Mouse (Mus musculus) cerebellum, adult 18-20 months (tissue): Measurements from ENCODE around the gene Tmem120b.

ENCODE experiments used
- DNase-seq, 2 experiments: peaks; one replicate each; pipeline ENCODE4 v3.0.0; 2021

Tmem120b gene

DNA sequence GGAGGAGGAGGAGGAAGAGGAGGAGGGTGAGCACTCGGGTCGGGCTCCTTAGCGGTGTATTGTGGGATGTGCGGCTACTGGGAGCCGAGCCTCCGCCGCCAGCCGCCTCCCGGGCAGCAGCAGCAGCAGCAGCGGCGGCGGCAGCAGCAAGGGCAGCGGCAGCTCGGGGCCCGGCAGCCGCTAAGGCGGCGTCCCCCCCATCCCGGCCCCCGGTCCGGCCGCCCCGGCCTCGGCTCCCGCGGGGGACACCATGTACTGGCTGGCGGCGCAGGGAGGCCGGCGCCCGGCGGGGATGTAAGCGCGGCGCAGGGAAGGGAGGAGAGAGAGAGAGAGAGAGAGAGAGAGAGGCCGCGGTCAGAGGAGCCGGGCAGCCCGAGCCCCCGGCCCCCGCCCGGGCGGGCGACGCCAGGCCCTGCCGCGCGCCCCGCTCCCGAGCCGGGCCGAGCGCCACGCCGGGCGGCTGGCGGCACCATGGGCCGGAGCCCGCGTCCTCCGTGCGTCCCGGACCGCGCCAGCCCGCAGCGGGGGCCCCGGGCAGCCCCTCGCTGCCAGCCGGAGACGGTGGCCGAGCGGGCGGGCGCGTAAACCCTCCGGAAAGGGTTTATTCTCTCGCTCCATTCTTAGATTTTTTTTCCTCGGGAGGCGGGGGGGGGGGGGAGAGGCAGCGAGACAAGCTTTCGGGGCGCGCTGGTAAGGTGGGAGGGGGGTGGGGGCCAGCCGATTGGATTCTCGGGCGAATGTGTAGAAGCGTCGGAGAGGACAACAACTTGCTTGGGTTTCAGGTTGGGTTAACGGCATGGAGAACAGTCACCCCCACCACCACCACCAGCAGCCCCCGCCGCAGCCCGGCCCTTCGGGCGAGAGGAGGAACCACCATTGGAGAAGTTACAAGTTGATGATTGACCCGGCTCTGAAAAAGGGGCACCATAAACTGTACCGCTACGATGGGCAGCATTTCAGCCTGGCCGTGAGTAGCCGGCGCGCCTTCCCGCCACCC lies 74.2 kb downstream of the Tmem120b start, which contains the start of gene Setd1b:
TSS of gene Setd1b (plus strand) at position 33 of the 997 bp plus-strand sequence.
- peak; percentile 71 to 73 for DNase-seq

DNA sequence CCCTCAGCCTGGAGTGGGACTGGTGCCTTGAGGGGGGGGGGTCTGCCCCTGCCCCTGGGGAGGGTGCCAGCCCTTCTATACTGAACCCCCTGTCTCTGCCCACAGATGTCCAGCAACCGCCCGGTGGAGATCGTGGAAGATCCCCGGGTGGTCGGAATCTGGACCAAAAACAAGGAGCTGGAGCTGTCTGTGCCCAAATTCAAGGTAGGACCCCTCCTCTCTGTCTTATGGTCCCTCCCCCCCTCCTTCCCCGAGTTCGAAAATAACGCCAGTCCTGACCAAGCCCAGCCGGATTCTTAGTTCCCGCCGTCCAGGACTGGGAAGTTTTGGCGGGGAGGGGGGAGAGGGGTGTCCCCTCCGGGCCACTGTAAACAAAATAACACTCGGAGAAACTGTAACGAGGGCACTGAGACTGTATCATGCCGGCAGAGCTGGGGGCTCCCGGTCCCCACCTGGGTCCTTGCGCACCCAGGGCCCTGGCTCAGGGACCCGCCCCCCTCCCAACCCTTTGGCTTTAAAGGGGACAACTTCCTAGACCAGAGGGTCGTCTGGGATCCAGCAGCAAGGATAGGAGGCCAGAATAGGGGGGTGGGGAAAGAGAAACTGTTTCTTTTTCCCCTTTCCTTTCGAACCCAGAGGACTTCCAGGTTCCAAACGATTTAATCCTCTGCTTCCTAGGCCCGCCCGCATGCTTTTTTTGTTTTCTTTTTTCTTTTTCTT lies 75.2 kb downstream of the Tmem120b start:
- DNase-seq, result peak; percentile 41 to 54

DNA sequence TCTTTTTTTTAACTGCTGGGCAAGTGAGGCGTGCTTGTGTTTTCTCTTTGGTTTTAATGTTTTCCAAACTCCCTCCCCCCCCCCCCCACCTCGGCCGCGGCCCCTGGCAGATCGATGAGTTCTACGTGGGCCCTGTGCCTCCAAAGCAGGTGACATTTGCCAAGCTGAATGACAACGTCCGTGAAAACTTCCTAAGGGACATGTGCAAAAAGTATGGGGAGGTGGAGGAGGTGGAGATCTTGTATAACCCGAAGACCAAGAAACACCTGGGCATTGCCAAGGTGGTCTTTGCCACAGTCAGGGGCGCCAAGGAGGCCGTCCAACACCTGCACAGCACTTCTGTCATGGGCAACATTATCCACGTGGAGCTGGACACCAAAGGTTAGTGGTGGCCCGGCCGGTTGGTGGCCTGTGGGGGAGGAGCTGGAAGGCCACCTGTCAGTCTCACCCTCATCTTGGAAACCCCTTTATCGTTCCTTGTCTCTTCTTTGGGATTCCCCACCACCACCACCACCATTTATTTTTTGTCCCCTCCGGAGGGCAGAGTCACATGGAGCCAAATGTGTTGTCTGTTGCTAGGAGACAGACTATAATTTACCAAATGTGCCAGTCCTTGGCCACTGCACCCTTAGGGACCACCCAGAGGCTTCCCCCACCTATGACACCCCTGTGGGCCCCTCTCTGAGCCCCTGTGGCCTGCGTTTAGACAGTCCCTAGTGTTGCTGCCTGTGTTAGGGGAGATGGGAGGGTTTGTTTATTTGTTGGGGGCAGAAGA lies 75.9 kb downstream of the Tmem120b start:
- DNase-seq, result peak; percentile 21 to 35

DNA sequence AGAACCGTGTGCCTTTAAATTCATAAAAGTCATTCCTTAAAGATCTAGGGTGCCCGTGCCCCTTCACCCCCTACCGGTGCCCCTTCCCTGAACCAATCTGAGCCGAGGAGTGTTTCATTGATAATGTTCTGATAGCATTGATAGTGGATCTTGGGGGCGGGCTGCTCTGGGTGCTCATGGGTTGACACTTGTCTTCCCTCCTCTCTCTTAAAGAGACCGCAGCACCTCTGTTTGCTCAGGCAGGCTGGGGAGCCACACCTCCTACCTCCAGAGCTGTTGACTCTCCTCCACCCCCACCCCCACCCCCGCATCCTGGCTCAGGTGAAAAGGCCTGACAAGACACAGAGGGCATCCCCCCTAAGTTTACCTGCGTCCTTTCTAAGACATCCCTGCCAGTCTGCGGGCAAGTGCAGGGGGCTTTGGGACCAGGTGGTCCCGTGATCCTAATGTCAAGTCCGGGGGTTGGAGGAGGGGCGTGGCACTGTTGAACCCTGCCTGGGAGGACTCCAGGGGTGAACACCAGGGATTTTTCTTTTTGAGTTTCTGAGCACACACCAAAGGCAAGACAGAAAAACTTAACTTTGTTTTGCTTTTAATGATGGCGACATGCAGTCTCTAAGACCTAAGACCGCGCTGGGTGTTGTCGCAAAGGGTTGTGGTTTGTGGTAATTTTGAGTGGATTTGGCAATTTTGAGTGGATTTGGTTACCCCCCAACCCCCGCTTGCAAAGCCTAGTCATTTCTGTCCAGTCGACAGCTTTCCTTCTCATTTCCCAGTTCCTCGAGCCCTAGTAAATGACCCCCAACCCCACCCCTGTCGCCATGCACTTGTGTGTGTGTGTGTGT lies 76.8 kb downstream of the Tmem120b start:
- no peak for DNase-seq

DNA sequence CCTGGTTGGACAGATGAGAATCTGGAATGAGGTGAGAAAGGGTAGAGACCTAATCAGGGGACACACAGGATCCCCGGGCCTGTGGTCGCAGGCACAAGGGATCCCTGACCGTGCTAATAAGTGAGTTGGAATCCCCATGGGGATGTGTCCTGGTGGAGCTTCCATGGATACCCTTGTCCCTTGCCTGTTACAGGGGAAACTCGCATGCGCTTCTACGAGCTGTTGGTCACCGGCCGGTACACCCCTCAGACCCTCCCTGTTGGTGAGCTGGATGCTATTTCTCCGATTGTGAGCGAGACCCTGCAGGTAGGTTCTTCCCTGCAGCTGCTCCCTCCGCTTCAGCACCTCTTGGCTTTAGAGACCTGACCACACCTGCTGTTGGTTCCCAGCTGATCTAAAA lies 78.1 kb downstream of the Tmem120b start:
- no peak for DNase-seq

DNA sequence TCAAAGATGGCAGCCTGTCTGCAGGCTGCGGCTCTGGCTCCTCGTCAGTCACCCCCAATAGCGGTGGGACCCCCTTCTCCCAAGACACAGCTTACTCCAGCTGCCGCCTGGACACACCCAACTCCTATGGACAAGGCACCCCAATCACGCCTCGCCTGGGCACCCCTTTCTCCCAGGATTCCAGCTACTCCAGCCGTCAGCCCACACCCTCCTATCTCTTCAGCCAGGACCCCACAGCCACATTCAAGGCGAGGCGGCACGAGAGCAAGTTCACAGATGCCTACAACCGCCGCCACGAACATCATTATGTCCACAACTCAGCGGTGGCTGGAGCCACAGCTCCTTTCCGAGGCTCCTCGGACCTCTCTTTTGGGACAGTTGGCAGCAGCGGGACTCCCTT lies 79.4 kb downstream of the Tmem120b start:
- no peak for DNase-seq

DNA sequence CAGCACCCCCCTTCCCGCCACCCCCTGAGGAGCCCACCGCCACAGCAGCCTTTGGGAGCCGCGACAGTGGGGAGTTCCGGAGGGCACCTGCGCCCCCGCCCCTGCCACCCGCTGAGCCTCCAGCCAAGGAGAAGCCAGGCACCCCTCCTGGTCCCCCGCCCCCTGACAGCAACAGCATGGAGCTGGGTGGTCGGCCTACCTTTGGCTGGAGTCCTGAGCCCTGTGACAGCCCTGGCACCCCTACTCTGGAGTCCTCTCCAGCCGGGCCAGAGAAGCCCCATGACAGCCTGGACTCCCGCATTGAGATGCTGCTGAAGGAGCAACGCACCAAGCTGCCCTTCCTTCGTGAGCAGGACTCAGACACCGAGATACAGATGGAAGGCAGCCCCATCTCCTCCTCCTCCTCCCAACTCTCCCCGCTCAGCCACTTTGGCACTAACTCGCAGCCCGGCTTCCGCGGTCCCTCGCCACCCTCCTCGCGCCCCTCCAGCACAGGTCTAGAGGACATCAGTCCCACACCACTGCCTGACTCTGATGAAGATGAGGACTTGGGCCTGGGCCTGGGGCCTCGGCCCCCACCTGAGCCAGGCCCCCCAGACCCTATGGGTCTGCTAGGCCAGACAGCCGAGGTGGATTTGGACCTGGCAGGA lies 80.0 kb downstream of the Tmem120b start:
- DNase-seq, result peak in 1 of 2 experiments; percentile 40

DNA sequence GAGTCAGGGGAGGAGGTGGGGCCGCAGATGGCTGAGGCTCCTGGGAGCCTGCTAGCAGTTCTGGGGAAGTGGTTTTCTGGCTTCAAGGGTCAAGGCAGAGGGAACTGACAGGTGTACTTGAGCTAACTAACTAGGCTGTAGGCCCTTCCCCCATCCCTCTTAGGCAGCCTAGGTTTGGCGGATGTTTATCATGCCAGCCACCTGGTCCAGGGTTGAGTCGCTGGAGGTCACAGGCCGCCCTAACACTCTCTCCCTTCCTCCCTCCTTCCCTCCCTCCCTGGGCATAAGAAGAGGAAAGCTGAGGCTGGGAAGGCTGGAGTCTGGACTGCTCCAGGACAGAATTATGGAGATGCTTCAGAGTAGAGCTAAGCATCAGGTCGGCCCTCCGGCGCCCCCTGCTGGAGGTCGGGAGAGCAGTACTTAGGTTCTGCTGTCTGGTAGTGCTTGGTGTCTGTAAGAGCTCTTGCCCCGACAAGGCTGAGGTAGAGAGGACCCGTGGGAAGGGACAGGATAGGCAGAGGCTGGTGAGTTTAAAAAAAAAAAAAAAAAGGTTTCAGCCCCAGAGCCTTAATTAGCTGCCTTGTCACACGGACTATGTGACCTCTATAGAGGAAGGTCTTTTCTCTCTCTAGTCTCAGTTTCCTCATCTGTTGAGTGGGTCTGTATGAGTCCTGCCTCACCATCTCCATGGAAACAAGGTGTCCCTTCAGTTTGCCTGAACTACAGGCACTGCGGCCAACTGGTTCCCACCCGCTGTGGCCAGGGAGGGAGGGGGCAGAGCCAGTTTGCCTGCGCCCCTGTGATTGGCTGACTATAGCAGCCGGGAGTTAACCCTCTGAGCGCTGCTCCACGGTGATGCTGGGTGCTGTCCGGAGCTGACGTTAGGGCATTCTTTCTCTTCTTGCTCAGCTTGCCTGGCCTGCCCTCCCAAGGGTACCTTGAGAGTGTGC lies 81.5 kb downstream of the Tmem120b start:
- DNase-seq, result peak; percentile 93 to 94

DNA sequence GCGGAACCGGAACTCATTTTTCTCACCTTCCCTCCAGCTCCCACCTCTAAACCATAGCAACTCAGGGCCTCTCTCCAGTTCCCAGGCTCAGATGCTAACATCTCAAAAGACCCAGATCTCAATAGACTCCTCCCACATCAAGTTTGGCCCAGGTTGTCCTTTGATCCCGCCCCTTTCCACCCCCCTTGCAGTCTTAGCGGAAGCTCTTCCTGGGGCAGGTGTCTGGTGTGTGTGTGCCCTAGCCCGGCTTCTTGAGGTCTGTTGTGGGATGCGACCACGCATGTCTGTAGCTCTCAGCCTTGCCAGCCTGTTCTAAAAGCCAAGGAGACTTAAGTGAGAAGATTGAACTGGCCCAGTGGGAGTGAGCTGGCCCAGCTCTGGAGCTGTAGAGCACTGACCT lies 82.4 kb downstream of the Tmem120b start:
- peak in 1 of 2 experiments; percentile 47 for DNase-seq

DNA sequence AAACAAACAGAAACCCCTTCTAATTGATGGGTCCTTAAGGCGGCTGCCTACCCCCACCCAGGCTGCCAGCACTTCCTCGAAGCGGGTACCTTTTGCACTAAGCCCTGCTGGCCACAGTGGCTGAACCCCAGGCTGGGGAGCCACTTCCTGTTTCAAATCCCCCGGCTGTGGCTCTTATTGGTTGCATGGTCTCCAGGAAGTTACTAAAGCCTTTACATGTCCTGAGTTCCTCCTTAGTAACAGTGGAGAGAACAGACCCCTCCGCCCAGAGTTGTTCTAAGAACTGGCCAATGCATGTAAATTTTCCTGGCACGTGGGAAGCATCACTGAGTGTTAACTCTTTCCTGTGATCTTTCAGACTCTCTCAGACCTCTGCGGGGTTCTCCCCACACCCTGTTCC lies 82.9 kb downstream of the Tmem120b start:
- no peak for DNase-seq

DNA sequence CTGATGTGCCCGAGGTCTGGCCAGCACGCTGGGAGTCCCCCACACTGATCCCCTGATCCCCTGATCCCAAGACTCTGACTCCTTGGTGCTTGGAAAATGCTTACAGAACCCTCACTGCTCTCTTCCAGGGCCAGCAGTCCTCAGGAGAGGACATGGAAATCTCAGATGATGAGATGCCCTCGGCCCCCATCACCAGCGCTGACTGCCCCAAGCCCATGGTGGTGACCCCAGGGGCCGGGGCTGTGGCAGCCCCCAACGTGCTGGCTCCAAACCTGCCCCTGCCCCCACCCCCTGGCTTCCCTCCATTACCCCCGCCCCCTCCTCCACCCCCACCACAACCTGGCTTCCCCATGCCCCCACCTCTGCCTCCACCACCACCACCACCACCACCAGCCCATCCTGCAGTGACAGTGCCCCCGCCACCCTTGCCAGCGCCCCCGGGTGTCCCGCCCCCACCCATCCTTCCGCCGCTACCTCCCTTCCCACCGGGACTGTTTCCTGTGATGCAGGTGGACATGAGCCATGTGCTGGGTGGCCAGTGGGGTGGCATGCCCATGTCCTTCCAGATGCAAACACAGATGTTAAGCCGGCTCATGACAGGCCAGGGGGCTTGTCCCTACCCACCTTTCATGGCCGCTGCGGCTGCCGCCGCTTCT lies 83.6 kb downstream of the Tmem120b start:
- DNase-seq, result no peak

DNA sequence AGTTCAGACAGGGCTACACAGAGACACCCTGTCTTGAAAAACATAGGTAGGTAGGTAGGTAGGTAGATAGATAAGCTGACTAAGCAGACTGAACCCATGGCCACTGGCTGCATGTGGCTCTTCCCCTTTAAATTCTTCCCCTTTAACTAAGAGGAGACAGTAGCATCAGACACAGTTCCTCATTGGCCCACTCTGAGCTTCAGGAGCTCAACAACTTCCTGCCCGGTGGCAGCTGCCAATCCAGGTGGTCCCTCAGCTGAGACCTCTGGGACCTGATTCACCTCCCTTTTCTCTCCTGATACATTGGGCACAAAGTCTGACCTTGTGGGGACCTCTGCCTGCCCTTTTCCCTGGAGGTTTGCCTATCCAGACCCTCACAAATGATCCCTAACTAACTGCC lies 84.7 kb downstream of the Tmem120b start:
- no peak for DNase-seq

DNA sequence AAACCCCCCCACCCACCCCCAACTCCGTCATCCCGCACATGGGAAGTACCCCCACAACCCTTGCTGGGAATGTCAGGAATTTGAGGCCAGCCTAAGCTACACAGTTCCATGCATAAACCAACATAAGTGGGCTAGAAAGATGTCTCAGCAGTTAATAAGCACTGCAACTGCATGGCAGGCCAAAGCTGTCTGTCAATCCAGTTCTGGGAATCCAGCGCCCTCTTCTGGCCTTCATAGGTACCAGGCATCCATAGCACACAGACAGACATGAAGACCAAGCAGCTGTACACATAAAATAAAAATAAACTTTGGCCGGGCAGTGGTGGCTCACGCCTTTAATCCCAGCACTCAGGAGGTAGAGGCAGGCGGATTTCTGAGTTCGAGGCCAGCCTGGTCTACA lies 87.2 kb downstream of the Tmem120b start:
- DNase-seq, result peak; percentile 70 to 75

DNA sequence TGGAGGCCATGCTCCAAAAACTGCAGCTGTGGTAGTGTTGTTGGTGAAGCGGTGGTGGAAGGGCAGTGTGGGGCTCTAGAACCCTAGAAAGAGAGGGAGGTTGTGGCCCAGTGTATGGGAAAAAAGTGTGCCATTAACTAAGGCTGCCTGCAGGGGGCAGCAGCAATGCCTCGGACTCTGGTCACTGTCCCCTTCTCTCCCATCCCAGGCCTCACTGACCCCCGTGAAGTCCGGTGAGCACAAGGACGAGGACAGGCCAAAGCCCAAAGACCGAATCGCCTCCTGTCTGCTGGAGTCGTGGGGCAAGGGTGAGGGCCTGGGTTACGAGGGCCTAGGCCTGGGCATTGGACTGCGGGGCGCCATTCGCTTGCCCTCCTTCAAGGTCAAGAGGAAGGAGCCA lies 88.5 kb downstream of the Tmem120b start:
- DNase-seq, result peak; percentile 16 to 30

DNA sequence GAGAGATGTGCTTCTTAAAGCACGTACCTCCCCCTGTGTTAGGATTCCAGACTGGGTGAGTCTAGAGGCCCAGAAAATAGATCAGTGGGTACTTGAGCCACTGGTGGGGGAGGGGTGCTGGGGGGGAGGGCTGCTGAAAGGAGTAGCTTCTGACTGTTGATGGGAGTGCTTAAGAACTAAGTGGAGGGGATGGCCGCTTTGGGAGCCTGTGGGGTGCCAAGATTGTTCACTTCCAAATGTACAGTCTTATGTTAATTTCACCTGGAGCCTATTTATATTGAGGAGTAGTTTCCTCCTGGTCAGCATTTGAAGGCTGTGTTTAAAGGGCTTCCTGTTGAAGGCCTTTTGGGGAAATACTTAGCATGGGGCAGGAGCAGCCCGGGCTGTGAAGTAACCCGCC lies 89.8 kb downstream of the Tmem120b start:
- DNase-seq, result no peak

DNA sequence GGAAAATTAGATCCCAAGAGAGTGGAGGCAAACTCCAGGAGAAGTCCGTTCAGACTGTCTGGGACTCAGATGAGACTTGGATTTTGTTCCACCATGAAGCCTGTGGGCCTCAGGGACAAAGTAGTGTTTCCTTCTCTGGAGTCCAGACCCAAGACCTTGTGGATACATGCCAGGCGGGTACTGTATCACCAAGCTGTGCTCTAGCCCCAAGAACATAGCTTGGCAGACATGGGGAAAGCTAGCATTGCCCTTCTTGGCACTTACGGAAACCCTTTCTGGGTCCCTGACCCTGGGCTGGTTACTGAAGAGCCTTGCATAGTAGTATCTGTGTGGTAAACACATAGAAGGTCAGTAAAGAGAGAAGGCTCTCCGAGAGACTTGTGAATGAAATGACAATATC lies 91.2 kb downstream of the Tmem120b start:
- no peak for DNase-seq

DNA sequence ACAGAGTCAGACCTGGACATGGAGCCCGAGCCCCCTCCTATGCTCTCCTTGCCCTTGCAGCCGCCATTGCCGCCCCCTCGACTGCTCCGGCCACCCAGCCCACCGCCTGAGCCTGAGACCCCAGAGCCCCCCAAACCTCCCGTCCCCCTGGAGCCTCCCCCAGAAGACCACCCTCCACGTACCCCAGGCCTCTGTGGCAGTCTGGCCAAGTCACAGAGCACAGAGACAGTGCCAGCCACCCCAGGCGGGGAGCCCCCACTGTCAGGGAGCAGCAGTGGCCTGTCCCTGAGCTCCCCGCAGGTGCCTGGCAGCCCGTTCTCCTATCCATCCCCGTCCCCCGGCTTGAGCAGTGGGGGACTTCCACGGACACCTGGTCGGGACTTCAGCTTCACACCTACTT lies 91.7 kb downstream of the Tmem120b start:
- no peak for DNase-seq

DNA sequence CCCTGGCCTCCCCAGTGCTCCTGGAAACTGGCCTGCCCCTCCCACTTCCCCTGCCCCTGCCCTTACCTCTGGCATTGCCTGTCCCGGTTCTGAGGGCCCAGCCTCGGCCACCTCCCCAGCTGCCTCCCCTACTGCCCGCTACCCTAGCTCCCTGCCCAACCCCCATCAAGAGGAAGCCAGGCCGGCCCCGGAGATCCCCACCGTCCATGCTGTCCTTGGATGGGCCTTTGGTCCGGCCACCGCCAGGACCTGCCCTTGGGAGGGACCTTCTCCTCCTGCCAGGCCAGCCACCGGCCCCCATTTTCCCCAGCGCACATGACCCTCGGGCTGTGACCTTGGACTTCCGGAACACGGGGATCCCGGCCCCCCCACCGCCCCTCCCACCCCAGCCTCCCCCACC lies 92.1 kb downstream of the Tmem120b start:
- DNase-seq, result no peak

DNA sequence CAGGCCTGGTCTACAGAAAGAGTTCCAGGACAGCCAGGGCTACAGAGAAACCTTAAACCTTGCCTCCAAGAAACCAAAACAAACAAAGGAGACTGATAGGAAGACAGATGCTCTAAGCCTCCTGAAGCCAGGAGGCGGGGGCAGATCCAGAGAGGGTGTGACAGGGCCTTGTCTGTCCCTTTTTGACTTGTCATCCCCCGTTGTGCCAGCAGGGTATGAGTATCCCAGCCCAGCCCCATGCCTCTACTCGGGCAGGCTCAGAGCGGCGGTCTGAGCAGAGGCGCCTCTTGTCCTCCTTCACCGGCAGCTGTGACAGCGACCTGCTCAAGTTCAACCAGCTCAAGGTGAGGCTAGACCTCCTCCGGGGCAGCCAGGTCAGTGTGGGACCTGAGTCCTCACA lies 94.7 kb downstream of the Tmem120b start:
- no peak for DNase-seq

DNA sequence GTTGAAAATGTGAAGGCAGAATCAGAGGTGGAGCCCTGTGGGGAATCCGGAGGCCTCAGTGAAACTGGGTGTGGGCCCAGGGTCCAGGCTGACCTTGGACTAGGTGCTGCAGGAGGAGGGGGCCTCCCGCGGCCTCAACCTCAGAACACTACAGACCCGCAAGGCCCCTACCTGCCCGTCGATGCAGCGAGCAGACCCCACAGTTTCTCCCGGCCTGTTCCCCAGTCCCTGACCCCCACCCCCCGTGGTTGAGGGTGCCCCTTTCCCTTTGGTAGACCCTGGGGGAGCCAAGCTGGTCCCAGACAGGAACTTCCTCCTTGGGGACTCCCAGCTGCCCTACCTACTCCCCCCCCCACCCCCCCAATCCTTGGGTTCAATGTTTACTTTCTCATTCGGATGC lies 98.2 kb downstream of the Tmem120b start:
- DNase-seq, result no peak
